Mouse (Mus musculus): ENCODE measurements around the gene Dnmbp. TPM values are rescaled to one million over a fixed set of nuclear protein-coding genes. Genes with fewer than 3 reads are reported as not detected.

The Dnmbp gene
- polyA plus RNA-seq (2015; fragmentation: Nextera tagmentation; extraction: Ambion mirVana) = 21.4 TPM in 2 replicates

DNA sequence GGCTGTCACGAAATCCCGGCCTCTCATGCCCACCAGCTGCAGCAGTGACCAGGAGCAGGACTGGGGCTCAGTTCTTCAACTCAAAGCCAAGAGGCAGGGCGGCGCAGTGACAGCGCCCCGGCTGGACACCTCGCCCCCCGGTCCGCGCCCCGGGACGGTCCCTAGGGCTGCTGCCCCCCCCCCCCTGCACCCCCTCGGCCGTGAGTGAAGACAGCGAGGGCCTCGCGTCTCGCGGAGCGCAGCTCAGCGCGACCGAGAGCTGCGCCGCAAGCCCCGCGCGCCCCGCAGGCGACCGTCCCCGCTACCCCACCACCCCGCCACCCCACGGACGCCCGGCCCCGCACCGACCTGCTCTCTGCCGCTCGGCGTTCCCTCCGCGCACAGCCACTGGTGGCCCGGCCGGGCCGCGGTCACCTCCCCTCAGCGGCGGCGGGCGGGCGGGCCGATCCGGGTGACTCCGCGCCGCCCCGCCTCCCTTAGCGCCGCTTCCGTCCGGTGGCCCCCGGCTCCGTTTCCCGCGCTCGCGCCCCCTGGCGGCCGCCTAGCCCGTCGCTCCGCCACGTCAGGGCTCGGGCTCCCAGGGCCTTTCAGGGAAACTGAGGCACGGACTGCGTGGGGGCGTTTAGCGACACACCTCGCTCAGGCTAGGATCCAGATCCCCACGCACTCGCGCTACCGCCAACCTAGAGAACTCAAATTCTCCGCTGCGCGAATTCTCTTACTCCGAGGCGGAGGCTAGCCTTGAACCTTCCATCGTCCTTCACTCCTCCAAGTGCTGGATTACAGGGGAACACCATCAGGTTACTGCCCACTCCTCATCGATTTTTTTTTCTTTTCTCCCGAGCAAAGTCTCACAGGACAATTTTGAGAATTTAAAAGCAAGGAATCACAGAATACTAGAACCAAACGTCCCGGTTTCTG lies at the start of gene Dnmbp:
Gene Dnmbp, minus strand, starts transcription at position 423 of the 921 bp plus-strand sequence.
- Histone ChIP-seq H3K27ac (ENCODE audit: low read depth, low read length) (peak within 1 kb of the TSS; percentile 74), H3K9ac (ENCODE audit: low read depth, low read length) (peak within 1 kb of the TSS; percentile 83), H3K4me2 (replicated peaks; ENCODE audit: low read depth) (peak within 1 kb of the TSS; percentile 93), H3K36me3 (ENCODE audit: control insufficient read depth, insufficient read depth) (no peaks in the 10 kb centered on the region), H3K4me1 (replicated peaks; ENCODE audit: control insufficient read depth, insufficient read depth, low read length) (no peaks in the 10 kb centered on the region; the same call in 1 of the 2 replicates), H3K27me3 (replicated peaks; ENCODE audit: control insufficient read depth, insufficient read depth, low read length) (no peaks in the 10 kb centered on the region), H3K4me3 (ENCODE audit: low read depth, low read length) (peak within 1 kb of the TSS; percentile 75), H3K9me3 (ENCODE audit: control insufficient read depth) (no peaks in the 10 kb centered on the region)
- peak; percentile 91 for ATAC-seq
- 3% methylated on average over 79 of the region's 94 CpGs for WGBS
- peak; percentile 89 for TF ChIP-seq CTCF (IDR thresholded peaks at IDR 0.05; ENCODE audit: low read depth)

DNA sequence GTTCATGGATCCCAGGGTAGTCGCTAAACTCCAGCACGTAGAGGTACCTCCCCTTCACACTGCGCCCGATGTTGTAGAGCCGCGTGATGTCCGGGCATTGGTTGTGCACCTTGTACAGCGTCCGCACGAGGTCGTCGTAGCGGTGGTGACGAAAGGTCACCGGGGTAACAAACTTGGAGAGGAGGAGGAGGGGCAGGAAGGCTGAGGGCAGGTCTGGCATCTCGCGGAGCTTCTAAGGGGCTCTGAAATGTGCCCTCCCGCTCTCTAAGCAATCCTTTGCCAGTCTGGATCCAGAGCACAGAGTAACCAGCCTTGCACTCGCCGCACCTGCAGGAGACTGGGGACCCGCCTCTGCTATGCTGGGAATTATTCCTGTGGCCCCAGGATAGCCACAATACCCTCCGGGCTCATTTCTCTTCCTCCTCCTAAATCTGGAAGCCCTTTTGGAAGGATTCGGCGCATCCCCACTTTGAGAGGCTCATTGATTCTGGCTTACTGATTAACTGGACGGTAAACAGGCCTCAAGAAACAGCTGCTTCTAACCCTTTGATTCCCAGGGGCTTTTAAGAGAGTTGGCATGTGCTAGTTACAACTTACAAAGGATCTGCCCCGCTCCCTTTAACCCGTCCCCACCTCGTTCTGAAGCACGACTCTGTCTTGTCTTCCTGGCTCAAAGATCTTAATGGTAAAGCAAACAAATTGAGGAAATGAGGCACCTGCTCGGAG lies 46.2 kb upstream of the Dnmbp start, which contains the start of gene Cpn1:
Gene Cpn1, minus strand, starts transcription at position 488 of the 726 bp plus-strand sequence.
- Histone ChIP-seq H3K9me3 (ENCODE audit: control insufficient read depth) (no peaks in the 10 kb centered on the region), H3K4me1 (replicated peaks; ENCODE audit: control insufficient read depth, insufficient read depth, low read length) (no peaks in the 10 kb centered on the region), H3K4me2 (replicated peaks; ENCODE audit: low read depth) (peak within 1 kb of the TSS; percentile 70), H3K9ac (ENCODE audit: low read depth, low read length) (no peak within 1 kb of the TSS), H3K36me3 (ENCODE audit: control insufficient read depth, insufficient read depth) (no peaks in the 10 kb centered on the region), H3K27me3 (replicated peaks; ENCODE audit: control insufficient read depth, insufficient read depth, low read length) (no peaks in the 10 kb centered on the region), H3K4me3 (ENCODE audit: low read depth, low read length) (peak within 1 kb of the TSS; percentile 32), H3K27ac (ENCODE audit: low read depth, low read length) (no peak within 1 kb of the TSS)
- peak; percentile 78 for ATAC-seq
- WGBS = 13% methylated on average over 30 of the region's 30 CpGs
- peak; percentile 54 for TF ChIP-seq CTCF (IDR thresholded peaks at IDR 0.05; ENCODE audit: low read depth)

GRCm38 (mm10) chr19:43981992-43982391 lies 42.0 kb upstream of the Dnmbp start:
- Histone ChIP-seq H3K4me2 (replicated peaks; ENCODE audit: low read depth) (no peak overlapping the region), H3K27me3 (replicated peaks; ENCODE audit: control insufficient read depth, insufficient read depth, low read length) (no peaks in the 10 kb centered on the region)

GRCm38 (mm10) chr19:43980711-43981110 lies 40.7 kb upstream of the Dnmbp start:
- no peaks in the 10 kb centered on the region for H3K4me1 ChIP-seq (replicated peaks; ENCODE audit: control insufficient read depth, insufficient read depth, low read length)
- H3K27ac ChIP-seq (ENCODE audit: low read depth, low read length) = no peak overlapping the region
- H3K4me3 ChIP-seq (ENCODE audit: low read depth, low read length) = no peak overlapping the region
- 91% methylated on average over 17 of the region's 17 CpGs for whole genome bisulfite sequencing
- H3K4me2 ChIP-seq (replicated peaks; ENCODE audit: low read depth) = no peak overlapping the region
- no peak overlapping the region for H3K9ac ChIP-seq (ENCODE audit: low read depth, low read length)
- H3K27me3 ChIP-seq (replicated peaks; ENCODE audit: control insufficient read depth, insufficient read depth, low read length) = no peaks in the 10 kb centered on the region
- no peaks in the 10 kb centered on the region for H3K36me3 ChIP-seq (ENCODE audit: control insufficient read depth, insufficient read depth)
- no peak for TF ChIP-seq CTCF (IDR thresholded peaks at IDR 0.05; ENCODE audit: low read depth)
- no peaks in the 10 kb centered on the region for H3K9me3 ChIP-seq (ENCODE audit: control insufficient read depth)
- no peak for ATAC-seq

More at GRCm38 (mm10) chr19:43981992-43982391, 42.0 kb upstream of the Dnmbp start:
- no peak overlapping the region for H3K9ac ChIP-seq (ENCODE audit: low read depth, low read length)
- H3K4me1 ChIP-seq (replicated peaks; ENCODE audit: control insufficient read depth, insufficient read depth, low read length) = no peaks in the 10 kb centered on the region
- no peaks in the 10 kb centered on the region for H3K36me3 ChIP-seq (ENCODE audit: control insufficient read depth, insufficient read depth)
- H3K27ac ChIP-seq (ENCODE audit: low read depth, low read length) = no peak overlapping the region
- no peak for ATAC-seq
- no peak overlapping the region for H3K4me3 ChIP-seq (ENCODE audit: low read depth, low read length)
- 71% methylated on average over 5 of the region's 5 CpGs for WGBS
- no peaks in the 10 kb centered on the region for H3K9me3 ChIP-seq (ENCODE audit: control insufficient read depth)
- no peak for TF ChIP-seq CTCF (IDR thresholded peaks at IDR 0.05; ENCODE audit: low read depth)

GRCm38 (mm10) chr19:43977799-43978198 lies 37.8 kb upstream of the Dnmbp start:
- no peaks in the 10 kb centered on the region for H3K36me3 ChIP-seq (ENCODE audit: control insufficient read depth, insufficient read depth)
- no peak overlapping the region for H3K9ac ChIP-seq (ENCODE audit: low read depth, low read length)
- no peaks in the 10 kb centered on the region for H3K27me3 ChIP-seq (replicated peaks; ENCODE audit: control insufficient read depth, insufficient read depth, low read length)
- no peak overlapping the region for H3K27ac ChIP-seq (ENCODE audit: low read depth, low read length)
- H3K4me3 ChIP-seq (ENCODE audit: low read depth, low read length) = no peak overlapping the region
- 86% methylated on average over 3 of the region's 3 CpGs for WGBS
- H3K4me1 ChIP-seq (replicated peaks; ENCODE audit: control insufficient read depth, insufficient read depth, low read length) = no peaks in the 10 kb centered on the region
- no peak for ATAC-seq
- no peak overlapping the region for H3K4me2 ChIP-seq (replicated peaks; ENCODE audit: low read depth)
- TF ChIP-seq CTCF (IDR thresholded peaks at IDR 0.05; ENCODE audit: low read depth) = no peak
- no peaks in the 10 kb centered on the region for H3K9me3 ChIP-seq (ENCODE audit: control insufficient read depth)

DNA sequence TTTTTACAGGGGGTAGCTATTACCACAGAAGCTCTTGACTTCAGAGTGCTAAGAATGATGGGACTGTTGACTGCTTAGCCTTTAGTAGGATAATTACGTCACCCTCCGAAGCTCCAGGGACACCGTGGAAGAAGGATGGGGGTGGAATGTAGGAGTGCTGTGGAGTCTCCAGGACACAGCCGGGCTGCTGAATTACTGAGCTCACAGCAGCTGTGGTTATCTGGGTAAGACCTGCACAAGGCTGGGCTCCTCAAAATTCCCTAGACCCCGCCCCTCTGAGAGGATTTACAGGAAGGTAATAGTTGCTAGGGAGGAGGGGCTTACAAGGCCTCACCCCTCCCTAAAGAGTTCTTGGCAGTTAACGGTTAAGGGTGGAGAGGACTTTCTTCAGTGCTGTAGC lies 36.7 kb upstream of the Dnmbp start:
- Histone ChIP-seq H3K4me3 (ENCODE audit: low read depth, low read length) (no peak overlapping the region), H3K4me1 (replicated peaks; ENCODE audit: control insufficient read depth, insufficient read depth, low read length) (no peaks in the 10 kb centered on the region), H3K4me2 (replicated peaks; ENCODE audit: low read depth) (no peak overlapping the region), H3K36me3 (ENCODE audit: control insufficient read depth, insufficient read depth) (no peaks in the 10 kb centered on the region), H3K9me3 (ENCODE audit: control insufficient read depth) (no peaks in the 10 kb centered on the region), H3K9ac (ENCODE audit: low read depth, low read length) (no peak overlapping the region), H3K27ac (ENCODE audit: low read depth, low read length) (no peak overlapping the region), H3K27me3 (replicated peaks; ENCODE audit: control insufficient read depth, insufficient read depth, low read length) (no peaks in the 10 kb centered on the region)
- TF ChIP-seq CTCF (IDR thresholded peaks at IDR 0.05; ENCODE audit: low read depth) = no peak
- whole genome bisulfite sequencing = 59% methylated on average over 6 of the region's 6 CpGs
- no peak for ATAC-seq
